ENCODE assay signal across 15 mouse cellular contexts in the genomic region with DNA sequence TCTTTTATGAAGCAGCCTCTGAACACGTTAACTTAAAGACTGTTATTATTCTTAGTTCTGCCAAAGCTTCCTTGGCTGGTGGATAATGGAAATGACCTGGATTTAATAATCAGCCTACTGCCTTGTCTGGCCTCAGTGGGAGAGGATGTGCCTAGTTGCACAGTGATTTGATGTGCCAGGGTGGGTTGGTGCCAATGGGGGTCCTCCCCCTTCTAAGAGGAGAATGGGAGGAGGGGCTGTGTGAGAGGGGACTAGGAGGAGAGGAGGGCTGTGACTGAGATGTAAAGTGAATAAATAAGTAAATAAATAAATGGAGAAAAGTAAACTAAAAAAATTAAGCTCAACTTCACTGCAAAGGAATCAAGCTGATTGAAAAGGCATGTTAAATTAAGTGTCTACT.
A peak's percentile ranks its signal among the peaks of the same experiment; 100 is the strongest.
DNase-seq lines count a peak whose midpoint lies in the region; ATAC-seq lines count a peak whose summit lies in the region.
"Had no signal": no experiment of that assay in that cellular context is flagged by ENCODE, and none has a peak within 500 bp of the region (broad histone marks: within the 10 kb centered on the region; RNA-seq: fewer than 3 reads in every experiment).

No protein-coding gene starts in this region.

- ATAC-seq in midbrain, embryonic 13.5 days: 0 out of 2 replicates have a peak, but pooled peaks have one; percentile 48
- 0 out of 2 replicates have a peak, but pooled peaks have one; percentile 61 for ATAC-seq in forebrain, embryonic 15.5 days (replicated peaks)
- ATAC-seq: intestine, embryonic 15.5 days had no signal

- H3K9ac ChIP-seq in midbrain, embryonic 13.5 days (replicated peaks): no peak overlapping the region
- H3K9ac ChIP-seq in forebrain, embryonic 15.5 days (replicated peaks): no peak overlapping the region
- H3K9ac ChIP-seq: embryonic facial prominence, embryonic 12.5 days; heart, embryonic 12.5 days; intestine, embryonic 15.5 days had no signal

- H3K9me3 ChIP-seq in midbrain, embryonic 13.5 days: no peaks in the 10 kb centered on the region
- no peaks in the 10 kb centered on the region for H3K9me3 ChIP-seq in midbrain, embryonic 10.5 days (replicated peaks)
- no peaks in the 10 kb centered on the region for H3K9me3 ChIP-seq in forebrain, embryonic 15.5 days
- H3K9me3 ChIP-seq: embryonic facial prominence, embryonic 12.5 days; heart, embryonic 12.5 days; hindbrain, embryonic 10.5 days; intestine, embryonic 15.5 days had no signal

- H3K4me1 ChIP-seq in midbrain, embryonic 13.5 days (replicated peaks): peaks cover 4% of the 10 kb centered on the region; the same call in 1 of the 2 replicates
- H3K4me1 ChIP-seq in midbrain, embryonic 10.5 days: peaks cover 3% of the 10 kb centered on the region
- H3K4me1 ChIP-seq in forebrain, embryonic 15.5 days: peaks cover 5% of the 10 kb centered on the region; the same call in 1 of the 2 replicates
- H3K4me1 ChIP-seq: embryonic facial prominence, embryonic 12.5 days; intestine, embryonic 15.5 days had no signal

- no peaks in the 10 kb centered on the region for H3K27me3 ChIP-seq in midbrain, embryonic 13.5 days
- no peaks in the 10 kb centered on the region for H3K27me3 ChIP-seq in midbrain, embryonic 10.5 days (ENCODE audit: low read depth, poor library complexity, severe bottlenecking)
- H3K27me3 ChIP-seq in forebrain, embryonic 15.5 days: no peaks in the 10 kb centered on the region
- H3K27me3 ChIP-seq: embryonic facial prominence, embryonic 12.5 days; heart, embryonic 12.5 days; intestine, embryonic 15.5 days had no signal

- DNase-seq in cerebellum, postnatal 14 days: peak; percentile 7 to 11
- DNase-seq in cerebellum, adult 8-10 months: no peak
- DNase-seq in heart, adult 11 months: peak; percentile 41
- no peak for DNase-seq in heart, adult 18-20 months
- DNase-seq in midbrain, embryonic 10.5 days (ENCODE audit: low spot score): no peak
- DNase-seq in ovary, postnatal 36 days (ENCODE audit: low spot score): no peak
- DNase-seq: adrenal gland, postnatal 10 days; cerebellum, adult 11-12 months; kidney, adult 18-20 months had no signal

- no peak overlapping the region for H3K27ac ChIP-seq in midbrain, embryonic 13.5 days
- no peak overlapping the region for H3K27ac ChIP-seq in midbrain, embryonic 10.5 days (replicated peaks)
- H3K27ac ChIP-seq in forebrain, embryonic 15.5 days (replicated peaks): no peak overlapping the region
- H3K27ac ChIP-seq: embryonic facial prominence, embryonic 12.5 days; intestine, embryonic 15.5 days had no signal

- no peak overlapping the region for H3K4me3 ChIP-seq in midbrain, embryonic 13.5 days (replicated peaks)
- no peak overlapping the region for H3K4me3 ChIP-seq in midbrain, embryonic 10.5 days
- no peak overlapping the region for H3K4me3 ChIP-seq in forebrain, embryonic 15.5 days
- H3K4me3 ChIP-seq: embryonic facial prominence, embryonic 12.5 days; heart, embryonic 12.5 days; hindbrain, embryonic 10.5 days; intestine, embryonic 15.5 days had no signal

- H3K4me2 ChIP-seq in midbrain, embryonic 13.5 days (replicated peaks): no peak overlapping the region
- H3K4me2 ChIP-seq in forebrain, embryonic 15.5 days (replicated peaks): no peak overlapping the region
- H3K4me2 ChIP-seq: embryonic facial prominence, embryonic 12.5 days; heart, embryonic 12.5 days; intestine, embryonic 15.5 days had no signal

- no peaks in the 10 kb centered on the region for H3K36me3 ChIP-seq in midbrain, embryonic 13.5 days
- no peaks in the 10 kb centered on the region for H3K36me3 ChIP-seq in midbrain, embryonic 10.5 days
- no peaks in the 10 kb centered on the region for H3K36me3 ChIP-seq in forebrain, embryonic 15.5 days
- H3K36me3 ChIP-seq: embryonic facial prominence, embryonic 12.5 days; heart, embryonic 12.5 days; hindbrain, embryonic 10.5 days; intestine, embryonic 15.5 days had no signal

- WGBS in midbrain, embryonic 13.5 days: 69% methylated on average over 1 of the region's 1 CpGs
- 71% methylated on average over 1 of the region's 1 CpGs for WGBS in midbrain, embryonic 10.5 days
- WGBS in forebrain, embryonic 15.5 days: 46% methylated on average over 1 of the region's 1 CpGs

Comparison
In these comparisons a context has a peak if more than half of its experiments do, and no peak if none do; other contexts are left out.
1. DNase-seq: peak in cerebellum, postnatal 14 days (2 of 2) and heart, adult 11 months (single experiment); none in cerebellum, adult 8-10 months (single experiment), heart, adult 18-20 months (0 of 2), midbrain, embryonic 10.5 days (single experiment) and ovary, postnatal 36 days (single experiment).